Mouse (Mus musculus) MEL (cell line): ENCODE measurements around the gene Mst1. TPM values are rescaled to one million over a fixed set of nuclear protein-coding genes. Genes with fewer than 3 reads are reported as not detected.

Experiments used
- DNase-seq: peaks from one replicate; pipeline ENCODE4 v3.0.0; 2011; ENCODE audit warnings: low read depth, low spot score
- H3K27ac ChIP-seq: 2 replicates; pipeline ENCODE4 v1.5.1; 2012; ENCODE audit warnings: low read depth, mild to moderate bottlenecking, control low read depth, low read length, moderate library complexity; ENCODE audit not compliant: control insufficient read depth
- H3K27me3 ChIP-seq, 2 experiments: fragments of 150-350 bp in 1 of 2; sonication (generic) in 1 of 2; 2 replicates each; pipeline ENCODE4 v1.6.1; 2012; ENCODE audit warnings: low read length in 2 of 2, mild to moderate bottlenecking in 2 of 2, improper control_type of control experiment in 1 of 2, moderate library complexity in 1 of 2; ENCODE audit not compliant: insufficient read depth in 2 of 2, control insufficient read depth in 1 of 2
- H3K36me3 ChIP-seq, 2 experiments: 2 replicates each; pipeline ENCODE4 v1.6.1; 2012 to 2014; ENCODE audit warnings: low read length in 2 of 2, improper control_type of control experiment in 1 of 2, inconsistent platforms in 1 of 2, mild to moderate bottlenecking in 1 of 2; ENCODE audit not compliant: insufficient read depth in 2 of 2, control insufficient read depth in 1 of 2
- H3K4me1 ChIP-seq, 2 experiments: fragments of 150-350 bp in 1 of 2; sonication (generic) in 1 of 2; 2 replicates each; pipeline ENCODE4 v1.6.1; 2012; ENCODE audit warnings: low read length in 2 of 2, improper control_type of control experiment in 1 of 2, mild to moderate bottlenecking in 1 of 2; ENCODE audit not compliant: insufficient read depth in 2 of 2, control insufficient read depth in 1 of 2
- H3K4me3 ChIP-seq, 2 experiments: fragments of 150-350 bp in 1 of 2; sonication (generic) in 1 of 2; 2 replicates each; pipeline ENCODE4 v1.5.1; 2012; ENCODE audit warnings: low read depth in 2 of 2, low read length in 2 of 2, mild to moderate bottlenecking in 2 of 2, moderate library complexity in 2 of 2, control low read depth in 1 of 2, improper control_type of control experiment in 1 of 2; ENCODE audit not compliant: control insufficient read depth in 1 of 2, insufficient read depth in 1 of 2
- H3K79me2 ChIP-seq: 2 replicates; pipeline ENCODE4 v1.6.1; 2012; ENCODE audit warnings: mild to moderate bottlenecking, low read length, moderate library complexity; ENCODE audit not compliant: control insufficient read depth, poor library complexity, insufficient read depth
- H3K9ac ChIP-seq: 2 replicates; pipeline ENCODE4 v1.6.1; 2012; ENCODE audit warnings: low read depth, mild to moderate bottlenecking, control low read depth, low read length, moderate library complexity; ENCODE audit not compliant: control insufficient read depth, poor library complexity, severe bottlenecking
- H3K9me3 ChIP-seq: fragments of 150-350 bp; sonication (generic); replicated peaks from 2 replicates; pipeline ENCODE4 v1.6.1; 2012; ENCODE audit warnings: mild to moderate bottlenecking, low read length, improper control_type of control experiment, moderate library complexity; ENCODE audit not compliant: insufficient read depth
- CHD1 ChIP-seq: IDR thresholded peaks from 2 replicates; pipeline ENCODE4 v1.6.1; 2012; ENCODE audit warnings: low read depth, mild to moderate bottlenecking, inconsistent platforms, low read length, improper control_type of control experiment
- CTCF ChIP-seq, 3 experiments: IDR thresholded peaks in 2 of 3; conservative IDR thresholded peaks in 1 of 3; 2 replicates each; pipeline ENCODE4 v1.5.1; 2011 to 2012; ENCODE audit warnings: low read length in 3 of 3, low read depth in 2 of 3, mild to moderate bottlenecking in 2 of 3, improper control_type of control experiment in 1 of 3, inconsistent platforms in 1 of 3, mixed read lengths in 1 of 3, moderate library complexity in 1 of 3; ENCODE audit not compliant: control insufficient read depth in 1 of 3, insufficient read depth in 1 of 3, poor library complexity in 1 of 3, severe bottlenecking in 1 of 3
- E2F4 ChIP-seq: IDR thresholded peaks from 2 replicates; pipeline ENCODE4 v1.6.1; 2011; ENCODE audit warnings: low read depth, low read length, improper control_type of control experiment, borderline replicate concordance
- ELF1 ChIP-seq: IDR thresholded peaks from 2 replicates; pipeline ENCODE4 v1.6.1; 2014; ENCODE audit warnings: low read depth, mild to moderate bottlenecking, inconsistent platforms, low read length, improper control_type of control experiment, moderate library complexity
- ETS1 ChIP-seq: IDR thresholded peaks from 2 replicates; pipeline ENCODE4 v1.6.1; 2012; ENCODE audit warnings: low read depth, mild to moderate bottlenecking, inconsistent platforms, low read length, improper control_type of control experiment, moderate library complexity
- GATA1 ChIP-seq: IDR thresholded peaks from 2 replicates; pipeline ENCODE4 v1.6.1; 2011; ENCODE audit warnings: low read depth, low read length, improper control_type of control experiment
- MXI1 ChIP-seq: IDR thresholded peaks from 2 replicates; pipeline ENCODE4 v1.6.1; 2011; ENCODE audit warnings: mild to moderate bottlenecking, low read depth, low read length, improper control_type of control experiment
- MYB ChIP-seq: IDR thresholded peaks from 2 replicates; pipeline ENCODE4 v1.6.1; 2011; ENCODE audit warnings: mild to moderate bottlenecking, low read depth, low read length, improper control_type of control experiment
- MYC ChIP-seq: IDR thresholded peaks from 2 replicates; pipeline ENCODE4 v1.6.1; 2011; ENCODE audit warnings: low read depth, mild to moderate bottlenecking, low read length, improper control_type of control experiment, moderate library complexity
- RAD21 ChIP-seq: IDR thresholded peaks from 2 replicates; pipeline ENCODE4 v1.6.1; 2011; ENCODE audit warnings: mild to moderate bottlenecking, low read depth, low read length, improper control_type of control experiment
- SIN3A ChIP-seq: IDR thresholded peaks from 2 replicates; pipeline ENCODE4 v1.6.1; 2012; ENCODE audit warnings: low read length, improper control_type of control experiment, inconsistent platforms
- SMC3 ChIP-seq: IDR thresholded peaks from 2 replicates; pipeline ENCODE4 v1.6.1; 2011; ENCODE audit warnings: low read depth, low read length, improper control_type of control experiment
- UBTF ChIP-seq: IDR thresholded peaks from 2 replicates; pipeline ENCODE4 v1.6.1; 2012; ENCODE audit warnings: low read depth, mild to moderate bottlenecking, inconsistent platforms, low read length, improper control_type of control experiment, moderate library complexity, borderline replicate concordance; ENCODE audit not compliant: insufficient read depth
- ZC3H11A ChIP-seq: IDR thresholded peaks from 2 replicates; pipeline ENCODE4 v1.6.1; 2012; ENCODE audit warnings: low read depth, mild to moderate bottlenecking, inconsistent platforms, low read length, improper control_type of control experiment
- ZKSCAN1 ChIP-seq: IDR thresholded peaks from 2 replicates; pipeline ENCODE4 v1.6.1; 2012; ENCODE audit warnings: low read depth, mild to moderate bottlenecking, inconsistent platforms, low read length, improper control_type of control experiment, moderate library complexity
- ZMIZ1 ChIP-seq: IDR thresholded peaks from 2 replicates; pipeline ENCODE4 v1.6.1; 2012; ENCODE audit warnings: low read depth, mild to moderate bottlenecking, inconsistent platforms, low read length, improper control_type of control experiment, moderate library complexity
- ZNF384 ChIP-seq: IDR thresholded peaks from 2 replicates; pipeline ENCODE4 v1.6.1; 2012; ENCODE audit warnings: low read depth, mild to moderate bottlenecking, inconsistent platforms, low read length, improper control_type of control experiment
- polyA plus RNA-seq, 2 experiments: library from polyadenylated mRNA; stranded (reverse) in 1 of 2; unstranded in 1 of 2; fragments of >175 nt in 1 of 2; fragments of >200 nt in 1 of 2; gene quantifications; 2 replicates each; pipeline versions ENCODE4 v1.2.1 to v1.2.4; 2012; ENCODE audit warnings: low replicate concordance in 2 of 2, low read depth in 1 of 2; ENCODE audit not compliant: insufficient read length in 2 of 2, insufficient read depth in 1 of 2, missing spikeins in 1 of 2
- total RNA-seq: library from RNA; depleted of rRNA; stranded (reverse); fragments of 300-350 nt; gene quantifications from 2 replicates; pipeline ENCODE4 v1.2.3, GENCODE M21; 2012

The Mst1 gene
- total and polyA plus RNA-seq, 3 experiments, result 1.6 to 10.0 TPM; not detected in 1

- H3K79me2 ChIP-seq, result no peaks in the 10 kb centered on the region
- DNase-seq, result peak; percentile 90
- no peak overlapping the region for H3K27ac ChIP-seq
- TF ChIP-seq MYC, result no peak
- TF ChIP-seq SMC3, result peak; percentile 86
- TF ChIP-seq UBTF, result no peak
- TF ChIP-seq RAD21, result peak; percentile 85
- TF ChIP-seq ZC3H11A, result peak; percentile 80
- peak; percentile 82 to 99 (median 95) for TF ChIP-seq CTCF (IDR thresholded peaks at IDR 0.05 in 2 of 3, conservative IDR thresholded peaks at IDR 0.05 in 1 of 3; ENCODE audit: control insufficient read depth in 1 of 3, insufficient read depth in 1 of 3, low read depth in 2 of 3, low read length in 3 of 3, poor library complexity in 1 of 3, severe bottlenecking in 1 of 3)
- no peak for TF ChIP-seq MXI1
- no peaks in the 10 kb centered on the region; a peak in 1 of 4 replicates for H3K36me3 ChIP-seq
- no peak overlapping the region for H3K9ac ChIP-seq
- no peaks in the 10 kb centered on the region for H3K4me1 ChIP-seq
- no peak overlapping the region for H3K4me3 ChIP-seq
- no peaks in the 10 kb centered on the region for H3K9me3 ChIP-seq
- no peaks in the 10 kb centered on the region for H3K27me3 ChIP-seq
These were observed 12.3 kb upstream of the Mst1 start for GRCm38 (mm10) chr9:108067900-108068299.

GRCm38 (mm10) chr9:108069007-108069406, 11.2 kb upstream of the Mst1 start:
- H3K9me3 ChIP-seq, result no peaks in the 10 kb centered on the region
- no peak overlapping the region for H3K9ac ChIP-seq
- no peaks in the 10 kb centered on the region for H3K79me2 ChIP-seq
- H3K27me3 ChIP-seq, result no peaks in the 10 kb centered on the region
- no peaks in the 10 kb centered on the region; a peak in 1 of 4 replicates for H3K36me3 ChIP-seq
- TF ChIP-seq MYB, result no peak
- no peak for TF ChIP-seq GATA1
- no peak for TF ChIP-seq E2F4
- no peak for TF ChIP-seq ZKSCAN1
- TF ChIP-seq ETS1, result no peak
- TF ChIP-seq CHD1, result no peak
- no peak for TF ChIP-seq ZMIZ1
- TF ChIP-seq RAD21, result no peak
- no peak for TF ChIP-seq ZNF384
- TF ChIP-seq ELF1, result no peak
- TF ChIP-seq SIN3A, result no peak
- no peak overlapping the region for H3K27ac ChIP-seq
- no peaks in the 10 kb centered on the region for H3K4me1 ChIP-seq
- H3K4me3 ChIP-seq, result no peak overlapping the region
- DNase-seq, result no peak
